In genomic region chr7:35802201-35802905, GRCm38 (mm10) we compare ENCODE assay signal across 8 mouse cellular contexts. TPM values are rescaled to one million over a fixed set of nuclear protein-coding genes. Genes with fewer than 3 reads are reported as not detected.
DNase-seq lines count a peak whose midpoint lies in the region; ATAC-seq and TF ChIP-seq lines count a peak whose summit lies in the region.

No protein-coding gene starts in this region.

- TF ChIP-seq EP300 in liver, embryonic 14.5 days (IDR thresholded peaks at IDR 0.05; ENCODE audit: low read depth) = no peak

- H3K27me3 ChIP-seq in heart, embryonic 11.5 days (ENCODE audit: control insufficient read depth, insufficient read depth, low read length) = no peaks in the 10 kb centered on the region
- peaks cover 10% of the 10 kb centered on the region; the same call in 1 of the 2 replicates for H3K27me3 ChIP-seq in E14TG2a.4 (ENCODE audit: insufficient read depth, low read length)
- H3K27me3 ChIP-seq in hindbrain, embryonic 13.5 days = no peaks in the 10 kb centered on the region
- no peaks in the 10 kb centered on the region; the same call in 1 of the 2 replicates for H3K27me3 ChIP-seq in liver, embryonic 14.5 days (ENCODE audit: control insufficient read depth, insufficient read depth, low read length)
- no peaks in the 10 kb centered on the region for H3K27me3 ChIP-seq in small intestine, adult 2 months (ENCODE audit: control insufficient read depth, insufficient read depth, low read length)

- peak overlapping the region; percentile 80 for H3K4me2 ChIP-seq in heart, embryonic 11.5 days
- peak overlapping the region; percentile 93 for H3K4me2 ChIP-seq in hindbrain, embryonic 13.5 days
- H3K4me2 ChIP-seq in liver, embryonic 14.5 days (ENCODE audit: low read depth) = peak overlapping the region; percentile 98

- H3K4me3 ChIP-seq in heart, embryonic 11.5 days (ENCODE audit: low read depth, low read length) = peak overlapping the region; percentile 95
- peak overlapping the region; percentile 90 for H3K4me3 ChIP-seq in E14TG2a.4 (replicated peaks; ENCODE audit: low read length)
- H3K4me3 ChIP-seq in hindbrain, embryonic 13.5 days = peak overlapping the region; percentile 92
- H3K4me3 ChIP-seq in liver, embryonic 14.5 days (ENCODE audit: insufficient read depth in 1 of 2, low read depth in 2 of 2, low read length in 2 of 2) = peak overlapping the region; percentile 91 to 95
- H3K4me3 ChIP-seq in small intestine, adult 2 months (ENCODE audit: low read depth, low read length) = peak overlapping the region; percentile 97

- WGBS in heart, embryonic 11.5 days (ENCODE audit: insufficient replicate concordance) = under 1% methylated on average over 42 of the region's 49 CpGs
- 0% methylated on average over 49 of the region's 49 CpGs for WGBS in hindbrain, embryonic 13.5 days
- under 1% methylated on average over 49 of the region's 49 CpGs for WGBS in liver, embryonic 14.5 days (ENCODE audit: insufficient replicate concordance)
- under 1% methylated on average over 49 of the region's 49 CpGs for WGBS in small intestine, adult 2 months

- no peak for TF ChIP-seq CTCF in E14TG2a.4 (conservative IDR thresholded peaks at IDR 0.05; ENCODE audit: low read length)
- no peak for TF ChIP-seq CTCF in liver, embryonic 14.5 days (IDR thresholded peaks at IDR 0.05; ENCODE audit: low read depth)
- TF ChIP-seq CTCF in small intestine, adult 2 months (IDR thresholded peaks at IDR 0.05; ENCODE audit: extremely low read depth, insufficient read length, insufficient replicate concordance, low read depth, low read length) = no peak

- peaks cover 4% of the 10 kb centered on the region; the same call in 1 of the 2 replicates for H3K4me1 ChIP-seq in heart, embryonic 11.5 days (ENCODE audit: control insufficient read depth, insufficient read depth, low read length)
- H3K4me1 ChIP-seq in E14TG2a.4 (replicated peaks; ENCODE audit: low read depth, low read length) = peaks cover 36% of the 10 kb centered on the region
- H3K4me1 ChIP-seq in hindbrain, embryonic 13.5 days (replicated peaks) = peaks cover 13% of the 10 kb centered on the region
- peaks cover 0 to 6% of the 10 kb centered on the region in 2 experiments; a peak in 2 of 4 replicates for H3K4me1 ChIP-seq in liver, embryonic 14.5 days (replicated peaks; ENCODE audit: control insufficient read depth in 2 of 2, insufficient read depth in 2 of 2, low read length in 1 of 2)
- no peaks in the 10 kb centered on the region for H3K4me1 ChIP-seq in small intestine, adult 2 months (ENCODE audit: control insufficient read depth, insufficient read depth, insufficient read length, low read length)

- ATAC-seq in heart, embryonic 11.5 days (replicated peaks; ENCODE audit: insufficient number of reproducible peaks, low FRiP score, low TSS enrichment) = peak; percentile 75
- ATAC-seq in hindbrain, embryonic 13.5 days (ENCODE audit: low FRiP score) = peak; percentile 93
- peak; percentile 90 for ATAC-seq in liver, embryonic 14.5 days (ENCODE audit: insufficient read depth)

- no peak for TF ChIP-seq POLR2A in small intestine, adult 2 months (IDR thresholded peaks at IDR 0.05; ENCODE audit: low read depth, low read length)

- DNase-seq in heart, postnatal 14 days = no peak
- peak; percentile 19 for DNase-seq in embryo, embryonic 11.5 days (ENCODE audit: low read depth, low spot score)
- DNase-seq in liver, embryonic 14.5 days (ENCODE audit: low read depth in 3 of 3, low spot score in 3 of 3) = no peak
- no peak for DNase-seq in cerebellum, adult 11-12 months

- peaks cover 13% of the 10 kb centered on the region for H3K36me3 ChIP-seq in heart, embryonic 11.5 days (ENCODE audit: control insufficient read depth, insufficient read depth, low read length)
- peaks cover 41% of the 10 kb centered on the region for H3K36me3 ChIP-seq in E14TG2a.4 (ENCODE audit: insufficient read depth, low read length)
- peaks cover 29% of the 10 kb centered on the region for H3K36me3 ChIP-seq in hindbrain, embryonic 13.5 days
- peaks cover 25% of the 10 kb centered on the region for H3K36me3 ChIP-seq in liver, embryonic 14.5 days (replicated peaks; ENCODE audit: control insufficient read depth, insufficient read depth, low read depth)
- H3K36me3 ChIP-seq in small intestine, adult 2 months (ENCODE audit: control insufficient read depth, insufficient read depth, low read length) = peaks cover 14% of the 10 kb centered on the region

- H3K27ac ChIP-seq in heart, embryonic 11.5 days (ENCODE audit: low read depth, low read length) = peak overlapping the region; percentile 84
- peak overlapping the region; percentile 94 for H3K27ac ChIP-seq in hindbrain, embryonic 13.5 days
- peak overlapping the region; percentile 63 for H3K27ac ChIP-seq in liver, embryonic 14.5 days
- H3K27ac ChIP-seq in small intestine, adult 2 months (ENCODE audit: insufficient read depth, low read depth, low read length) = peak overlapping the region; percentile 6; the same call in 1 of the 2 replicates

- peak overlapping the region; percentile 99 for H3K9ac ChIP-seq in heart, embryonic 11.5 days (ENCODE audit: low read depth, low read length)
- peak overlapping the region; percentile 98 for H3K9ac ChIP-seq in hindbrain, embryonic 13.5 days
- peak overlapping the region; percentile 94 for H3K9ac ChIP-seq in liver, embryonic 14.5 days (replicated peaks)

- intact Hi-C loops in heart, postnatal 14 days (cut with DNase I) = loop anchor here (5.0 kb wide), 1 partner anchor 50 kb away; the partner anchor contains the start of gene Dpy19l3

- H3K9me3 ChIP-seq in heart, embryonic 11.5 days (replicated peaks; ENCODE audit: control insufficient read depth, low read length) = no peaks in the 10 kb centered on the region
- no peaks in the 10 kb centered on the region for H3K9me3 ChIP-seq in E14TG2a.4 (ENCODE audit: low read length)
- no peaks in the 10 kb centered on the region for H3K9me3 ChIP-seq in hindbrain, embryonic 13.5 days
- no peaks in the 10 kb centered on the region for H3K9me3 ChIP-seq in liver, embryonic 14.5 days (ENCODE audit: control insufficient read depth, low read length)

RNA-seq across cellular contexts. Expression of gene Zfp507, which starts 0.5 kb away (rescaled TPM):
- polyA plus RNA-seq in heart, embryonic 11.5 days (2014; fragmentation: Nextera tagmentation; extraction: Ambion mirVana) = 11.6 and 14.4 TPM in 2 replicates
- total RNA-seq in heart, postnatal 14 days (2021) = 10 to 100 TPM; 14.2 to 14.9 TPM
- 16.9 and 18.5 TPM in 2 replicates for polyA plus RNA-seq in hindbrain, embryonic 13.5 days (2015; fragmentation: Nextera tagmentation; extraction: Ambion mirVana)
- 2.8 and 3.9 TPM in 2 replicates for polyA plus RNA-seq in liver, embryonic 14.5 days (2012; rRNA removed)
- 2.0 and 2.6 TPM in 2 replicates for polyA plus RNA-seq in liver, embryonic 14.5 days (2014; fragmentation: Nextera tagmentation; extraction: Ambion mirVana)
- 1.5 and 2.5 TPM in 2 replicates for polyA plus RNA-seq in small intestine, adult 2 months (2012; rRNA removed)

RNA-seq across cellular contexts. Expression of gene Dpy19l3, which starts 48.1 kb away (rescaled TPM):
- 15.9 and 17.9 TPM in 2 replicates for polyA plus RNA-seq in heart, embryonic 11.5 days (2014; fragmentation: Nextera tagmentation; extraction: Ambion mirVana)
- 1 to 10 TPM; 6.3 to 8.2 TPM for total RNA-seq in heart, postnatal 14 days (2021)
- polyA plus RNA-seq in hindbrain, embryonic 13.5 days (2015; fragmentation: Nextera tagmentation; extraction: Ambion mirVana) = 36.4 and 42.5 TPM in 2 replicates
- polyA plus RNA-seq in liver, embryonic 14.5 days (2012; rRNA removed) = 1.3 and 2.1 TPM in 2 replicates
- polyA plus RNA-seq in liver, embryonic 14.5 days (2014; fragmentation: Nextera tagmentation; extraction: Ambion mirVana) = 6.4 and 7.3 TPM in 2 replicates
- polyA plus RNA-seq in small intestine, adult 2 months (2012; rRNA removed) = 1.8 and 2.3 TPM in 2 replicates

Comparison
In these comparisons a context has a peak if more than half of its experiments do, and no peak if none do; other contexts are left out.
1. H3K27ac ChIP-seq: peak in every context shown above with its lines; median percentile 94 in hindbrain, embryonic 13.5 days; 84 in heart, embryonic 11.5 days; 63 in liver, embryonic 14.5 days; 6 in small intestine, adult 2 months.